Mouse (Mus musculus): ENCODE measurements around the gene Trhde.

GRCm38 (mm10) chr10:114808799-114809198 is 6.7 kb upstream of the Trhde start:
- TF ChIP-seq POLR2AphosphoS5 (IDR thresholded peaks at IDR 0.05; ENCODE audit: insufficient replicate concordance, low read depth, low read length) (no peak), CTCF (IDR thresholded peaks at IDR 0.05; ENCODE audit: low read depth, low read length) (no peak)

Measured in G1E (cell line).